Mouse (Mus musculus): Measurements from ENCODE around the gene Batf3. TPM values are rescaled to one million over a fixed set of nuclear protein-coding genes. Genes with fewer than 3 reads are reported as not detected.

The Batf3 gene
- 7.6 TPM for polyA plus RNA-seq (2015; fragmentation: Illumina TruSeq; extraction: RNeasy Lipid Tissue Mini Kit (QIAGEN cat#74804); ENCODE audit: insufficient read depth, low replicate concordance)

DNA sequence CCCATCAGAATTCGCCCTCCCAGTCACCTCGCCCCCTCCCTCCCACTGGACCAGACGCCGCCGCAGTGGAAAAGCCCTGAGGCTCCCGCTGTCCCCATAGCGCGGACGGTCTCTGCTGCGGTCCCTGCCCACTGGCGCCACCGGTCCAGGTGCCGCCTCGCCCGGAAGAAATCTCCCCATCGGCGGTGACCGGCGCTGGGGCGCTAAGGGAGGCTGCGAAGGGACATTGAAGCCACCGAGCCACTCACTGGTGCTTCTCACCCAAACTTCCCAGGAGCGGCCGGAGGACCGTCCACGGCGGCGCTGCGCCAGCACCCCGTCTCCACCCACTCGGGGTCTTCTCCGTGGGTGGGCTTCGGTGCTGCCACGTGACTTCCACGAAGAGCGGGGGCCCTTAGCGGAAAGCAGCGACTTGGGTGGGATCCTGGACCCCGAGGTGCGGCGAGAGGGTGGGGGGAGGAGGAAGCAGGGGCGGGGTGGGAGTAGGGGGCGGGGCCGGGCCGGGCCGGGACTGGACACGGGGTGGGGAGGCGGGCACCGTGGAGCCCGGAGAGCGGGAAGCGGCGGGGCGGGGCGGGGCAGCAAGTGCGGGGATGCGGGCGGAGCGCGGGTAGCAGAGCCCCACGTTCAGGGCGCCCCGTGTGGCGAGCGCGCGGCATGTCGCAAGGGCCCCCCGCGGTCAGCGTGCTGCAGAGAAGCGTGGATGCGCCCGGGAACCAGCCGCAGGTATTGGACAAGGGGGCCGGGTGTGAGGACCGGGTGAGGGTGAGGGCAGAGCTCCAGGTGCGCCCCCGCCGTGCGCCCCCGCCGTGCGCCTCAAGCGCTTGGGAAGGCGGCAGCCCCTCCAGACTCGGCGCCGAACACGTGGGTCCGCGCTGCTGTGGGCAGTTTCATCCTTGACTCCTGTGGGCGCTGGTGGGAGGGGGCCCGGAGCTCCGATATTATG, at the start of gene Batf3:
Gene Batf3 (plus strand): TSS at position 46 of the 946 bp plus-strand sequence.

DNA sequence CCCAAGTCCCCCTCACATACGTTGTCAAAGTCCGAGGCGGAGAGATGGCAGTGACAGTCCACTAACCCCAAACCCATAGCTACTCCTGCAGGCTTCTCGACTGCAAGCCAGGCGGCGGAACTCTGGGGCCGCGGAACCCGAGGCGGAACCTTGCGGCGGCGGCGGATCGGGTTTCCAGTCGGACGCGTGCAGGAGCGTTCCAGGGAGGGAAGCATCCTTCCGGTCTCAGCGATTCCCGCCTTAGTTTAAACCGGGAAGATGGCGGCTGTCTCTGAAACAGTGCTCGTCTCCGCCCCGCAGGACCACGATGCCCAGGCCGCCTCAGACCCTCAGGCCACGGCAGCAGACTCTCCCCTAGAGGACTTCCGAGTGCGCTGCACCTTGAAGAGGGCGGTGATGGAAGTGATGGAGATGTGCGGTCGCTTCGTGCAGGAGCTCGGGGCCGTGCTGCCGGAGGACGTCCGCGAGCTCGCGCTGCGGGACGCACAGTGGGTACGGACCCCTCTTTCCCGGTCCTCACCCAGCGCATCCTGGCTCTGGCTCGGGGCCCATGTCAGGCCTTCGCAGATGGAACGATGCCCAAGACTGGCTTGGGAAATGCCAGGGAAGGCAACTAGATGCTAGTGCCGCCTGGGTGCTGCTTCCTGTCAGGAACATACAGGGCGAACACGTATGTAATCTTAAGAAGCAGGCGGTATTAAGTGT, 34.7 kb upstream of the Batf3 start, which contains the start of the genes Tatdn3 and Nsl1:
Gene Tatdn3 (minus strand): TSS at position 152 of the 705 bp plus-strand sequence.
Gene Nsl1 (plus strand): TSS at position 232 of the 705 bp plus-strand sequence.

Other genes with a start within 250 kb of the Batf3 start
- 12.0 TPM for gene Rps6kc1, start 186.1 kb upstream of the Batf3 start, polyA plus RNA-seq (2015; fragmentation: Illumina TruSeq; extraction: RNeasy Lipid Tissue Mini Kit (QIAGEN cat#74804); ENCODE audit: insufficient read depth, low replicate concordance)
- 98.1 TPM for gene Angel2, start 172.7 kb upstream of the Batf3 start, polyA plus RNA-seq (2015; fragmentation: Illumina TruSeq; extraction: RNeasy Lipid Tissue Mini Kit (QIAGEN cat#74804); ENCODE audit: insufficient read depth, low replicate concordance)
- 0.66 TPM for gene Vash2, start 118.6 kb upstream of the Batf3 start, polyA plus RNA-seq (2015; fragmentation: Illumina TruSeq; extraction: RNeasy Lipid Tissue Mini Kit (QIAGEN cat#74804); ENCODE audit: insufficient read depth, low replicate concordance)
- 35.7 TPM for gene Flvcr1, start 71.7 kb upstream of the Batf3 start, polyA plus RNA-seq (2015; fragmentation: Illumina TruSeq; extraction: RNeasy Lipid Tissue Mini Kit (QIAGEN cat#74804); ENCODE audit: insufficient read depth, low replicate concordance)
- not detected for gene Spata45, start 61.2 kb upstream of the Batf3 start, polyA plus RNA-seq (2015; fragmentation: Illumina TruSeq; extraction: RNeasy Lipid Tissue Mini Kit (QIAGEN cat#74804); ENCODE audit: insufficient read depth, low replicate concordance)
- 42.2 TPM for gene Tatdn3, start 34.9 kb upstream of the Batf3 start, polyA plus RNA-seq (2015; fragmentation: Illumina TruSeq; extraction: RNeasy Lipid Tissue Mini Kit (QIAGEN cat#74804); ENCODE audit: insufficient read depth, low replicate concordance)
- gene Nsl1, start 34.8 kb upstream of the Batf3 start, polyA plus RNA-seq (2015; fragmentation: Illumina TruSeq; extraction: RNeasy Lipid Tissue Mini Kit (QIAGEN cat#74804); ENCODE audit: insufficient read depth, low replicate concordance), result 4.1 TPM
- gene Fam71a, start 67.0 kb downstream of the Batf3 start, polyA plus RNA-seq (2015; fragmentation: Illumina TruSeq; extraction: RNeasy Lipid Tissue Mini Kit (QIAGEN cat#74804); ENCODE audit: insufficient read depth, low replicate concordance), result not detected
- 4.9 TPM for gene Atf3, start 120.2 kb downstream of the Batf3 start, polyA plus RNA-seq (2015; fragmentation: Illumina TruSeq; extraction: RNeasy Lipid Tissue Mini Kit (QIAGEN cat#74804); ENCODE audit: insufficient read depth, low replicate concordance)
- gene Nenf, start 220.3 kb downstream of the Batf3 start, polyA plus RNA-seq (2015; fragmentation: Illumina TruSeq; extraction: RNeasy Lipid Tissue Mini Kit (QIAGEN cat#74804); ENCODE audit: insufficient read depth, low replicate concordance), result 11.9 TPM
- 21.7 TPM for gene Tmem206, start 228.1 kb downstream of the Batf3 start, polyA plus RNA-seq (2015; fragmentation: Illumina TruSeq; extraction: RNeasy Lipid Tissue Mini Kit (QIAGEN cat#74804); ENCODE audit: insufficient read depth, low replicate concordance)

Data from spleen, adult 10 weeks (tissue).